Comparison of ENCODE assay signal across 8 mouse cellular contexts in genomic region chr8:46941295-46941694, GRCm38 (mm10). TPM values are rescaled to one million over a fixed set of nuclear protein-coding genes. Genes with fewer than 3 reads are reported as not detected.
DNase-seq lines count a peak whose midpoint lies in the region; ATAC-seq lines count a peak whose summit lies in the region.

No protein-coding gene starts in this region.

- no peak overlapping the region for H3K4me2 ChIP-seq in hindbrain, embryonic 11.5 days (replicated peaks; ENCODE audit: low read depth, low read length)
- H3K4me2 ChIP-seq in forebrain, embryonic 14.5 days (ENCODE audit: low read length): no peak overlapping the region

- no peak overlapping the region for H3K4me3 ChIP-seq in hindbrain, embryonic 10.5 days
- H3K4me3 ChIP-seq in hindbrain, embryonic 11.5 days (ENCODE audit: low read depth, low read length): no peak overlapping the region
- no peak overlapping the region for H3K4me3 ChIP-seq in forebrain, embryonic 14.5 days (ENCODE audit: low read depth, low read length)

- 0 out of 2 replicates have a peak overlapping the region, but pooled peaks have one; percentile 50 for H3K27ac ChIP-seq in hindbrain, embryonic 10.5 days
- no peak overlapping the region for H3K27ac ChIP-seq in hindbrain, embryonic 11.5 days (ENCODE audit: low read depth, low read length)
- no peak overlapping the region for H3K27ac ChIP-seq in forebrain, embryonic 14.5 days (ENCODE audit: low read depth, low read length)

- no peak for DNase-seq in hindbrain, embryonic 10.5 days (ENCODE audit: low spot score)
- DNase-seq in hindbrain, embryonic 11.5 days (ENCODE audit: low spot score): no peak
- DNase-seq in gastrocnemius, postnatal 25 days: peak; percentile 51
- DNase-seq in kidney, adult 8-10 months: peak; percentile 86 to 89
- no peak for DNase-seq in frontal cortex, postnatal 14 days (ENCODE audit: low spot score in 2 of 2)
- DNase-seq in forebrain, embryonic 14.5 days (ENCODE audit: low spot score): no peak

- peaks cover 7% of the 10 kb centered on the region; the same call in 1 of the 2 replicates for H3K9me3 ChIP-seq in hindbrain, embryonic 10.5 days
- no peaks in the 10 kb centered on the region for H3K9me3 ChIP-seq in hindbrain, embryonic 11.5 days (ENCODE audit: control insufficient read depth, low read length)
- no peaks in the 10 kb centered on the region for H3K9me3 ChIP-seq in forebrain, embryonic 14.5 days (replicated peaks; ENCODE audit: control insufficient read depth, low read length)

- no peaks in the 10 kb centered on the region for H3K27me3 ChIP-seq in hindbrain, embryonic 10.5 days (ENCODE audit: insufficient read depth, poor library complexity, severe bottlenecking)
- no peaks in the 10 kb centered on the region for H3K27me3 ChIP-seq in hindbrain, embryonic 11.5 days (ENCODE audit: control insufficient read depth, insufficient read depth, low read length)
- no peaks in the 10 kb centered on the region for H3K27me3 ChIP-seq in forebrain, embryonic 14.5 days (replicated peaks; ENCODE audit: control insufficient read depth, insufficient read depth, low read length)

- WGBS in hindbrain, embryonic 10.5 days: 64% methylated on average over 11 of the region's 11 CpGs
- WGBS in hindbrain, embryonic 11.5 days: 60% methylated on average over 11 of the region's 11 CpGs
- 87% methylated on average over 11 of the region's 11 CpGs for WGBS in forebrain, embryonic 14.5 days

- ATAC-seq in hindbrain, embryonic 11.5 days (ENCODE audit: low FRiP score): no peak
- peak; percentile 81 for ATAC-seq in CD4-positive, CD25-positive, alpha-beta regulatory T cell, adult 4 months
- ATAC-seq in megakaryocyte-erythroid progenitor cell, adult 5-6 weeks (replicated peaks; ENCODE audit: low FRiP score, low TSS enrichment, poor library complexity, severe bottlenecking): peak; percentile 76
- ATAC-seq in forebrain, embryonic 14.5 days: no peak

- H3K36me3 ChIP-seq in hindbrain, embryonic 10.5 days: no peaks in the 10 kb centered on the region
- no peaks in the 10 kb centered on the region for H3K36me3 ChIP-seq in hindbrain, embryonic 11.5 days (ENCODE audit: control insufficient read depth, insufficient read depth, low read length)
- no peaks in the 10 kb centered on the region for H3K36me3 ChIP-seq in forebrain, embryonic 14.5 days (ENCODE audit: control insufficient read depth, insufficient read depth, low read length)

- peaks cover 17% of the 10 kb centered on the region for H3K4me1 ChIP-seq in hindbrain, embryonic 10.5 days (replicated peaks)
- no peaks in the 10 kb centered on the region for H3K4me1 ChIP-seq in hindbrain, embryonic 11.5 days (replicated peaks; ENCODE audit: control insufficient read depth, insufficient read depth, low read length)
- no peaks in the 10 kb centered on the region for H3K4me1 ChIP-seq in forebrain, embryonic 14.5 days (ENCODE audit: control insufficient read depth, insufficient read depth, low read length)

- no peak overlapping the region for H3K9ac ChIP-seq in hindbrain, embryonic 11.5 days (ENCODE audit: low read depth, low read length)
- H3K9ac ChIP-seq in forebrain, embryonic 14.5 days (ENCODE audit: low read length): no peak overlapping the region

RNA-seq across cellular contexts. Expression of gene Enpp6, which starts 45.4 kb away (rescaled TPM):
- polyA plus RNA-seq in hindbrain, embryonic 10.5 days (2016; fragmentation: Nextera tagmentation; extraction: Ambion mirVana): 0.43 and 0.68 TPM in 2 replicates
- 0.45 and 0.48 TPM in 2 replicates for polyA plus RNA-seq in hindbrain, embryonic 11.5 days (2014; fragmentation: Nextera tagmentation; extraction: Ambion mirVana)
- under 1 TPM; 0.46 to 0.96 TPM for polyA plus RNA-seq in CD4-positive, CD25-positive, alpha-beta regulatory T cell, adult 4 months (2017; shearing (Covaris generic))
- 1 to 10 TPM in 1 of 2 experiments, under 1 TPM in 1; 0.72 to 1.8 TPM for total RNA-seq in gastrocnemius, postnatal 25 days (2021)
- total RNA-seq in megakaryocyte-erythroid progenitor cell, adult 5-6 weeks (2014; fragmentation: Nextera tagmentation): 0.77 and 1.7 TPM in 2 replicates
- total RNA-seq in megakaryocyte-erythroid progenitor cell, adult 5-6 weeks (2017): not detected in 2 replicates
- polyA plus RNA-seq in forebrain, embryonic 14.5 days (2014; fragmentation: Nextera tagmentation; extraction: Ambion mirVana): 0.14 TPM in 1 of 2 replicates, not detected in the other

Comparison
In these comparisons a context has a peak if more than half of its experiments do, and no peak if none do; other contexts are left out.
1. DNase-seq: peak in gastrocnemius, postnatal 25 days (single experiment) and kidney, adult 8-10 months (2 of 2); none in hindbrain, embryonic 10.5 days (single experiment), hindbrain, embryonic 11.5 days (single experiment), frontal cortex, postnatal 14 days (0 of 2) and forebrain, embryonic 14.5 days (single experiment).
2. ATAC-seq: peak in CD4-positive, CD25-positive, alpha-beta regulatory T cell, adult 4 months (single experiment) and megakaryocyte-erythroid progenitor cell, adult 5-6 weeks (single experiment); none in hindbrain, embryonic 11.5 days (single experiment) and forebrain, embryonic 14.5 days (single experiment).